Mouse (Mus musculus) intestine, postnatal 0 days (tissue): Measurements from ENCODE around the gene Slc27a3. TPM values are rescaled to one million over a fixed set of nuclear protein-coding genes. Genes with fewer than 3 reads are reported as not detected.
A peak's percentile ranks its signal among the peaks of the same experiment; 100 is the strongest.

Experiments used
- ATAC-seq: fragments of 200-750 bp; cut with Nextera tagmentation; 2 replicates; pipeline ENCODE4 v1.8.0; 2017; ENCODE audit warnings: mild to moderate bottlenecking, moderate TSS enrichment, moderate library complexity
- H3K27ac ChIP-seq: fragments of 300-500 bp; sonication (generic); 2 replicates; pipeline ENCODE4 v1.5.1; 2014; ENCODE audit warnings: mild to moderate bottlenecking, low read depth, low read length, moderate library complexity
- H3K27me3 ChIP-seq: fragments of 300-500 bp; sonication (generic); replicated peaks from 2 replicates; pipeline ENCODE4 v1.6.1; 2014; ENCODE audit warnings: low read length, mixed read lengths; ENCODE audit not compliant: control insufficient read depth, insufficient read depth
- H3K36me3 ChIP-seq: fragments of 300-500 bp; sonication (generic); 2 replicates; pipeline ENCODE4 v1.6.1; 2014; ENCODE audit warnings: mild to moderate bottlenecking, moderate library complexity; ENCODE audit not compliant: control insufficient read depth, insufficient read depth
- H3K4me1 ChIP-seq: fragments of 300-500 bp; sonication (generic); replicated peaks from 2 replicates; pipeline ENCODE4 v1.6.1; 2014; ENCODE audit warnings: antibody characterized with exemption, low read length, mixed read lengths; ENCODE audit not compliant: control insufficient read depth, insufficient read depth
- H3K4me2 ChIP-seq: fragments of 300-500 bp; sonication (generic); replicated peaks from 2 replicates; pipeline ENCODE4 v1.6.1; 2014; ENCODE audit warnings: low read depth, mild to moderate bottlenecking, moderate library complexity
- H3K4me3 ChIP-seq: fragments of 300-500 bp; sonication (generic); 2 replicates; pipeline ENCODE4 v1.5.1; 2014; ENCODE audit warnings: low read depth, low read length
- H3K9ac ChIP-seq: fragments of 300-500 bp; sonication (generic); 2 replicates; pipeline ENCODE4 v1.6.1; 2014; ENCODE audit warnings: mild to moderate bottlenecking, low read depth, low read length
- H3K9me3 ChIP-seq: fragments of 300-500 bp; sonication (generic); 2 replicates; pipeline ENCODE4 v1.6.1; 2016; ENCODE audit warnings: mixed run types; ENCODE audit not compliant: control insufficient read depth
- CTCF ChIP-seq: sonication (generic); IDR thresholded peaks from 2 replicates; pipeline ENCODE4 v1.5.1; 2016; ENCODE audit warnings: low read depth, mild to moderate bottlenecking, control low read depth, antibody characterized with exemption, moderate library complexity
- WGBS: fragments of 180-500 bp; shearing (Covaris S2); extraction: QIAGEN DNeasy Blood & Tissue Kit; methylation state at CpG from one replicate; pipeline ENCODE4 v1.1.7; 2014; 5-methylcytosine and 5-hydroxymethylcytosine counted together
- polyA plus RNA-seq: library from polyadenylated mRNA; unstranded; fragments of >200 nt; fragmentation: Nextera tagmentation; extraction: Ambion mirVana; gene quantifications from 2 replicates; pipeline ENCODE4 v1.2.1, GENCODE M21; 2015

Slc27a3 gene
- polyA plus RNA-seq, 1 experiment from 2014 or later = 2.9 TPM

DNA sequence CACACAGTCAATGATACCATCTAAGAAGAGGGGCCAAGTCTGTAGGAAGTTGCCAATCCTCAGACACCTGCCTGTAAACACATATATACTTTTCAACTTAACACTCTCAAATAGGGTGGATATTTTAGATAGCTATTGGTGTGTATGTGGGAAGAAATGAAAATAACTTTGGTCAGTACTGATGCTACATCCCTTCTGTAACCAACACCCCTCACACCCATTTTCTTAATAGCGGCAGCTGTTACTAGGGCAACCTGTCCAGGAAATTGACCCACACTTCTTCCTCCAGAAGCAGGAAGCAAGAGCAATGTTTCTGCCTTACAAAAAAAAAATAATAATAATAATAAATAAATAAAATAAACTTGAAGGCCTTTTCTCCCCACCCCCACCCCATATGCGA, 42.6 kb upstream of the Slc27a3 start:
- ATAC-seq = no peak
- WGBS = 10% methylated on average over 2 of the region's 2 CpGs
- Histone ChIP-seq H3K27me3 (no peaks in the 10 kb centered on the region), H3K4me2 (peak overlapping the region; percentile 96), H3K27ac (0 out of 2 replicates have a peak overlapping the region, but pooled peaks have one; percentile 97), H3K9me3 (no peaks in the 10 kb centered on the region), H3K4me1 (peaks cover 5% of the 10 kb centered on the region; the same call in 1 of the 2 replicates), H3K4me3 (peak overlapping the region; percentile 69), H3K36me3 (no peaks in the 10 kb centered on the region), H3K9ac (peak overlapping the region; percentile 86; the same call in 1 of the 2 replicates)
- TF ChIP-seq CTCF = no peak

- no peak overlapping the region for H3K9ac ChIP-seq
- peaks cover 5% of the 10 kb centered on the region; the same call in 1 of the 2 replicates for H3K4me1 ChIP-seq
- WGBS = 61% methylated on average over 3 of the region's 3 CpGs
- TF ChIP-seq CTCF = no peak
- no peaks in the 10 kb centered on the region for H3K27me3 ChIP-seq
- no peaks in the 10 kb centered on the region for H3K36me3 ChIP-seq
- no peak overlapping the region for H3K27ac ChIP-seq
- no peak overlapping the region for H3K4me3 ChIP-seq
- no peak overlapping the region for H3K4me2 ChIP-seq
- ATAC-seq = no peak
- no peaks in the 10 kb centered on the region for H3K9me3 ChIP-seq
Observed at GRCm38 (mm10) chr3:90429576-90429975, 39.8 kb upstream of the Slc27a3 start.

GRCm38 (mm10) chr3:90428186-90428585, 38.4 kb upstream of the Slc27a3 start:
- Histone ChIP-seq H3K9me3 (no peaks in the 10 kb centered on the region), H3K9ac (no peak overlapping the region), H3K27ac (no peak overlapping the region), H3K4me3 (no peak overlapping the region), H3K36me3 (peaks cover 8% of the 10 kb centered on the region; the same call in 1 of the 2 replicates), H3K4me2 (no peak overlapping the region), H3K27me3 (no peaks in the 10 kb centered on the region), H3K4me1 (peaks cover 5% of the 10 kb centered on the region; the same call in 1 of the 2 replicates)
- 72% methylated on average over 6 of the region's 6 CpGs for WGBS
- ATAC-seq = no peak
- TF ChIP-seq CTCF = no peak

DNA sequence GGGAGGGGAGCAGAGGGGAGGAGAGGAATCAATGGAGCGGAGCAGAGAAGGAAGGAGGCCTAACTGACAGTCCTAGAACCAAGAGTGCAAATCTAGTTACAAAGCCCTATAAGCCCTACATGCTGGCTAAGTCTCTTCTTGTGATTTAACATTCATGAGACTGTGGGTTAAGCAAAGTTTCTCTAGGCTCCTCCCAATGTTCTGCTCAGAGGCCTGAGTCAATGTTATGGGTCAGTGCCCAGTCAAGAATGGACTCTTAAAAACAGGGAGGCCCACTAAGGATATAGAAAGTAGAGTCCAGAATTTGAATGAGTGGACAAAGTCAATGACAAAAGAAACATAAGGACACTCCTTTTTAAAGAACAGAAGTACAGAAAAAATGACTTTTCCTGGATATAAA, 37.8 kb upstream of the Slc27a3 start:
- Histone ChIP-seq H3K27ac (no peak overlapping the region), H3K4me3 (no peak overlapping the region), H3K9ac (no peak overlapping the region), H3K36me3 (peaks cover 11% of the 10 kb centered on the region), H3K9me3 (no peaks in the 10 kb centered on the region), H3K4me2 (no peak overlapping the region), H3K4me1 (peaks cover 5% of the 10 kb centered on the region; the same call in 1 of the 2 replicates), H3K27me3 (no peaks in the 10 kb centered on the region)
- ATAC-seq = no peak
- TF ChIP-seq CTCF = no peak
- 92% methylated on average over 1 of the region's 1 CpGs for WGBS

GRCm38 (mm10) chr3:90425499-90425898, 35.8 kb upstream of the Slc27a3 start:
- Histone ChIP-seq H3K4me3 (no peak overlapping the region), H3K4me2 (no peak overlapping the region), H3K36me3 (peaks cover 23% of the 10 kb centered on the region), H3K9me3 (no peaks in the 10 kb centered on the region), H3K9ac (no peak overlapping the region), H3K27ac (no peak overlapping the region), H3K4me1 (no peaks in the 10 kb centered on the region), H3K27me3 (no peaks in the 10 kb centered on the region)
- no peak for TF ChIP-seq CTCF
- no peak for ATAC-seq
- WGBS = 77% methylated on average over 2 of the region's 2 CpGs

DNA sequence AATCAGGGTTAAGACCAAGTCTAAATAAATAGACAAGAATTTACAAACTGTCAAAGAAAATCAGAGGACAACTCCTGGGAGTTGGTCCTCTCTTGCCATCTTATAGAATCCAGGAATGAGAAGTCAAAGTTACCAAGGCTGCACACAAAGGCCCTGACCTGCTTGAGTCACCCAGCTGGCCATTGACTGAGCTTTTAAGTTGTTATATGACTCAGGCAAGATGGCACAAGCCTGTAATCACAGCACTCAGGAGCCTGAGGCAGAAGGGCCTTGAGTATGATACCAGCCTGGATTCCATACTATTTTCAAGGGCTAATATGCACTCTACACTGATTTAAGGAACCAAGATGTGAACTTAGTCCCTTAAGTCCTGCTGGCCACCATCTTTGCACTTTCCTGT, 33.8 kb upstream of the Slc27a3 start:
- ATAC-seq = no peak
- no peaks in the 10 kb centered on the region for H3K27me3 ChIP-seq

GRCm38 (mm10) chr3:90420696-90421095, 31.0 kb upstream of the Slc27a3 start:
- no peak overlapping the region for H3K4me2 ChIP-seq
- no peaks in the 10 kb centered on the region for H3K4me1 ChIP-seq
- no peak for TF ChIP-seq CTCF
- no peak overlapping the region for H3K4me3 ChIP-seq
- WGBS = 76% methylated on average over 6 of the region's 6 CpGs
- no peak overlapping the region for H3K9ac ChIP-seq
- ATAC-seq = no peak
- no peaks in the 10 kb centered on the region for H3K9me3 ChIP-seq
- no peak overlapping the region for H3K27ac ChIP-seq
- H3K27me3 ChIP-seq = no peaks in the 10 kb centered on the region
- peaks cover 57% of the 10 kb centered on the region for H3K36me3 ChIP-seq

More for the DNA sequence above, 33.8 kb upstream of the Slc27a3 start:
- H3K4me2 ChIP-seq = no peak overlapping the region
- no peak for TF ChIP-seq CTCF
- H3K4me3 ChIP-seq = no peak overlapping the region
- no peaks in the 10 kb centered on the region for H3K9me3 ChIP-seq
- H3K9ac ChIP-seq = no peak overlapping the region
- no peak overlapping the region for H3K27ac ChIP-seq
- H3K4me1 ChIP-seq = no peaks in the 10 kb centered on the region
- peaks cover 36% of the 10 kb centered on the region for H3K36me3 ChIP-seq
